Mouse (Mus musculus) limb, embryonic 11.5 days (tissue): Measurements from ENCODE around the gene Kbtbd2. TPM values are rescaled to one million over a fixed set of nuclear protein-coding genes. Genes with fewer than 3 reads are reported as not detected.

ENCODE experiments used
- polyA plus RNA-seq: library from polyadenylated mRNA; unstranded; fragments of >200 nt; fragmentation: Nextera tagmentation; extraction: Ambion mirVana; gene quantifications from 2 replicates; pipeline ENCODE4 v1.2.1, GENCODE M21; 2014

Gene Kbtbd2
- polyA plus RNA-seq, 1 experiment from 2014 or later, result 34.6 TPM

Other genes starting within 250 kb of the Kbtbd2 start
- gene Pde1c, start 228.7 kb downstream of the Kbtbd2 start, polyA plus RNA-seq, result 1.3 and 1.7 TPM in 2 replicates
- 234 and 235 TPM in 2 replicates for gene Lsm5, start 93.1 kb downstream of the Kbtbd2 start, polyA plus RNA-seq
- 16.5 and 18.7 TPM in 2 replicates for gene Avl9, start 82.9 kb downstream of the Kbtbd2 start, polyA plus RNA-seq
- 72.3 and 73.0 TPM in 2 replicates for gene Fkbp9, start 34.2 kb upstream of the Kbtbd2 start, polyA plus RNA-seq
- gene Nt5c3, start 126.1 kb upstream of the Kbtbd2 start, polyA plus RNA-seq, result 61.6 and 64.9 TPM in 2 replicates
- 0.16 and 0.35 TPM in 2 replicates for gene Vmn1r4, start 126.2 kb upstream of the Kbtbd2 start, polyA plus RNA-seq
- not detected in 2 replicates for gene Vmn1r5, start 172.5 kb upstream of the Kbtbd2 start, polyA plus RNA-seq
- not detected in 2 replicates for gene Vmn1r6, start 199.4 kb upstream of the Kbtbd2 start, polyA plus RNA-seq
- not detected in 2 replicates for gene Vmn1r7, start 227.5 kb upstream of the Kbtbd2 start, polyA plus RNA-seq
- gene Vmn1r8, start 234.5 kb upstream of the Kbtbd2 start, polyA plus RNA-seq, result not detected in 2 replicates